Mouse (Mus musculus) testis, adult 2 months (tissue): ENCODE data around the gene Wnt3a.

Experiments used
- CTCF ChIP-seq: fragments of 200-500 bp; IDR thresholded peaks from 2 replicates; pipeline ENCODE4 v1.5.1; 2012; ENCODE audit warnings: low read depth, mild to moderate bottlenecking, inconsistent platforms, low read length, moderate library complexity; ENCODE audit not compliant: control insufficient read depth, insufficient read depth, insufficient replicate concordance
- POLR2A ChIP-seq: fragments of 200-500 bp; IDR thresholded peaks from 2 replicates; pipeline ENCODE4 v1.6.1; 2012; ENCODE audit warnings: low read depth, mild to moderate bottlenecking, inconsistent platforms, low read length, moderate library complexity; ENCODE audit not compliant: control insufficient read depth

DNA sequence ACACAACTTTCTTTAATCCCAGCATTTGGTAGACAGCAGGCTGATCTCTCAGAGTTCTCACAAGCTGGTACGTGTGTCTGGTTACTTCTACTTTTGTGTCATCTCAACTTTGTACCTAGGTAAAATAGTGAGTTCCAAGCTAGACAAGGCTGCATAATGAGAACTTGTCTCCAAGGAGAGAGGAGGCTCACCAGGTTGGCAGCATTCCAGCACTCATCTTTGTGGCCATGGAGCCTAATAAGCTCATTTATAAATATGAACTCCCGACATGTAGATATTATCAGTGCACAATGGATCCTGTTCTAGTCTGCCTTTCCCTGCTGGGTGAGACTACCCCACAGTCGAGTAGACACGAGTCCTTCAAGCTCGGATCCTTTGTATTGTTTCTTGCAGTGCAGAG, 81.0 kb downstream of the Wnt3a start:
- no peak for TF ChIP-seq POLR2A
- TF ChIP-seq CTCF = no peak
